Mouse (Mus musculus): ENCODE measurements around the gene Phf21a.

The Phf21a gene

GRCm38 (mm10) chr2:92182981-92183501 is 90.1 kb downstream of the Phf21a start:
- peak; percentile 78 for DNase-seq

GRCm38 (mm10) chr2:92183613-92184076 is 90.7 kb downstream of the Phf21a start:
- peak; percentile 94 for DNase-seq

GRCm38 (mm10) chr2:92184077-92184921 is 91.4 kb downstream of the Phf21a start:
- DNase-seq = peak; percentile 54

- peak; percentile 48 for DNase-seq
Observed at GRCm38 (mm10) chr2:92185062-92185765, 92.3 kb downstream of the Phf21a start.

- no peak for DNase-seq
Observed at GRCm38 (mm10) chr2:92185766-92186450, 93.0 kb downstream of the Phf21a start.

GRCm38 (mm10) chr2:92187061-92187460 is 94.1 kb downstream of the Phf21a start:
- no peak for DNase-seq

GRCm38 (mm10) chr2:92188744-92189143 is 95.8 kb downstream of the Phf21a start:
- no peak for DNase-seq

- DNase-seq = no peak
Observed at GRCm38 (mm10) chr2:92190960-92191359, 98.0 kb downstream of the Phf21a start.

GRCm38 (mm10) chr2:92191826-92192581 is 99.1 kb downstream of the Phf21a start:
- no peak for DNase-seq

GRCm38 (mm10) chr2:92198126-92198525 is 105.2 kb downstream of the Phf21a start:
- DNase-seq = no peak

GRCm38 (mm10) chr2:92198747-92199146 is 105.8 kb downstream of the Phf21a start:
- no peak for DNase-seq

GRCm38 (mm10) chr2:92199562-92200286 is 106.8 kb downstream of the Phf21a start:
- DNase-seq = no peak

GRCm38 (mm10) chr2:92202319-92203040 is 109.6 kb downstream of the Phf21a start:
- DNase-seq = no peak

- DNase-seq = no peak
Observed at GRCm38 (mm10) chr2:92205010-92205639, 112.2 kb downstream of the Phf21a start.

- DNase-seq = no peak
Observed at GRCm38 (mm10) chr2:92210409-92210808, 117.5 kb downstream of the Phf21a start.

GRCm38 (mm10) chr2:92221431-92221830 is 128.5 kb downstream of the Phf21a start:
- no peak for DNase-seq

GRCm38 (mm10) chr2:92225592-92225991 is 132.7 kb downstream of the Phf21a start:
- DNase-seq = no peak

GRCm38 (mm10) chr2:92229973-92230372 is 137.1 kb downstream of the Phf21a start:
- DNase-seq = no peak

GRCm38 (mm10) chr2:92231706-92232105 is 138.8 kb downstream of the Phf21a start:
- no peak for DNase-seq

- DNase-seq = peak; percentile 20
Observed at GRCm38 (mm10) chr2:92234768-92235332, 141.9 kb downstream of the Phf21a start.
